Mouse (Mus musculus) ZHBTc4 (cell line): ENCODE measurements around the gene Cpvl.

Source experiments
- DNase-seq: peaks from one replicate; pipeline ENCODE4 v3.0.0-alpha.2; 2011; ENCODE audit warnings: low read depth, low spot score

Gene Cpvl

DNA sequence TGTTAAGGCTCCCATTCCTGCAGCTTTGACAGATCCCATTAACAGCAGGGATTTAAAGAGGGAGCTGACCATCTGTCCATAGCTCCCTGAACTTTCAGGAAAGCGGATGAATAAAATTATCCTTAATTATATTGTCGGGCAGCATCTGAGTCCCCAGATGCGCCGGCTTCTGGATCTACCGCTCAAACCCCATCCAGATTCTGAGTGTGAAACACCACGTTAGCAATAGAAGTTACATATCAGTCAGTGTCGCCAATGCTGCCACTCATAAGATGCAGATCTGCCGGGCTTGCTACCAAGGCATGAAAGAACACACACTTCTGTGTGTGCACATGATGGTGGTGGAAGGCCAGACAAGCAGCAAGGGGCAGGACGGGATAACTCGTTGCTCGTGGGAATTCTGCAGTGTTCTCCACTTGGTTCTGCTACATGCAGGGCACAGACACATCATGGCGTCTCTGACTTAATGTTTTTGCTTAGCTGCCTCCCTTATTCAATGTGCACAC, 6.2 kb downstream of the Cpvl start:
- DNase-seq: no peak

DNA sequence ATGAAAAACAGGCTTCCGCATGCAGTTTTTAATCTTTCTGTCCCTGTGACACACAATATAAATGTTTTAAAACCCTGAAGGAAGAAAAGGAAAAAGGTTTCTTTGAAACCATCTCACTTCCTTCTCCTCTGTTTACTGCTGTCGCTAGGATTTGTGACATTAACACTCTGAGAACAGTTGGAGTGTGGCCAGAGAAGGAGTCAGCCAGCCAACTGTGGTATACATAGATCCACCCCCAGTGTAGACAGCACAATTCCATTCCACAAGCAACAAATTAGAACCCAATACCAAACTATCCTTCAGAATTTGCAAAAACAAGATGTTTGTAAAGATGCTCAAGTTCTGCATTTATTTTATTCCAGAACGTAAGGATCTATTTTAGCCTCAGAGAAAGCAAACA, 6.7 kb downstream of the Cpvl start:
- no peak for DNase-seq

DNA sequence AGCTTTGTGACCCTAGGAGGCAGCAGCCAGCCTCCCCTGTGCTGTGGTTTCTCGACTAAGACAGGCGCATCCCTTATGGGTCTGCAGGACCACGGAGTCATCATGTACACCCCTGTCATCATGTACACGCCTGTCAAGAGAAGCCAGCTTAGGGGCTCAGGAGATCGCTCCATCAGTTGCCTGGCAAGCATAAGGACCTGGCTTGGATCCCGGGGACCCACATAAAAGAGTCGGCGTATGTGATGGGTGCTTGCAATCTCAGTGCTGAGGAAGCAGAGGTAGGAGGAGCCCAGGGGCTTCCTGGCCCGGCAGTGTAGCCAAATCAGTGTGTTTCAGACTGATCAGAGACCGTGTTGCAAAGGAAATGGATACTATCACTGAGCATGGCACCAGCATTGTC, 9.4 kb downstream of the Cpvl start:
- DNase-seq: no peak

DNA sequence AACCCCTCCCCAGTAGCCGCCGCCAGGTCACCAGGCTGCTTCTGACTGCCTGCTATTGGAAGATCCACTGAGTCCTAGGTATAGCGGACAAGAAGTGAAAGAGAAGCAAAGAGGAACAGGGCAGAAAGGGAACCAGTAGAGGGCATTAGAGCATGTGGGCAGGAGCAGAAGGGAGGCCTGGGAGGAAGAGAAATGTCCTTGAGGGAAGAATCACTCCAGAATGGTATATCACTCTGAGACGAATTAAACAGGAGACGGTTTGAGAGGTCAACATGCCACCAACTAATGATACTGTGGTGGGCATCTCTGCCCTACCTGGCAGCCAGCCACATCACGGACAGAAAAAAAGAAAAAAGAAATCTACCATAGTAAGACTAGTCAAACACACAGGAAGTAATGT, 9.9 kb downstream of the Cpvl start:
- DNase-seq: no peak

DNA sequence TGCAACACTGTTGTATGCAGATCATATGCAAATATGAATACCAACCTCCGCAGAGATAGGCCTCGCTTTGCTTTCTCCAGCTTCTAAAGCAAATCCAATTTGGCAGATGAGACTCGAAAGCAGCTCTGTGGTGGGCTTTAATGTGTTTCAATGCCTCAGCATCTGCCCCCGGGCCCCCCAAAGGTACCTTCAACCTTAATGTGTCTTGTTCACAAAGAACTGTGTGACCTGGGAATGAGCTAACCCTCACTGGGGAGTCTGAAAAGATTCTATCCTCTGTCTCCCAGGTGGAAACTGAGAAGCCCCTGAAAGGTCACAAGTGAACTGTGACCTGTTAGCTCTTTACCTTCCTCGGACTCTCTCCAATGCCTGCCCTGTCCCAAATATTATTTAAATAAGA, 11.9 kb downstream of the Cpvl start:
- DNase-seq: no peak

DNA sequence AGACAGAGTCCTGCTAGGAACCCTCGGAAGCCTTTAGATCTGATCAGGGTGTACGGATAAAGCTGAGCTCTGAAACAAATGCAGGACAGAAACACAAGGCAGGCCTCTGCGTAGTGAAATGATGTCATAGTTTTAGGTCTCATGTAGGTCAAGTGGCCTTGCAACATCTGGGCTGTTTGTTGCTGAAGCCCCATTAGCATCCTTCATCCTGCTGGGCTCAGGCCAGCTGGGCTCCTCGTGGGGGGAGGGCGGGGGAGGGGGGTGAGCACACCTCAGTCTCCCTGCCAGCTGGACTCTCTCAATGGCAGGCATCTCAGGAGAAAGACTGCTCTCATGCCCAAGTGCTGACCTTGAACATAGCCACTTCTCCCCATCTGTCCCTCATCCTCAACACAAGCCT, 12.6 kb downstream of the Cpvl start:
- no peak for DNase-seq

DNA sequence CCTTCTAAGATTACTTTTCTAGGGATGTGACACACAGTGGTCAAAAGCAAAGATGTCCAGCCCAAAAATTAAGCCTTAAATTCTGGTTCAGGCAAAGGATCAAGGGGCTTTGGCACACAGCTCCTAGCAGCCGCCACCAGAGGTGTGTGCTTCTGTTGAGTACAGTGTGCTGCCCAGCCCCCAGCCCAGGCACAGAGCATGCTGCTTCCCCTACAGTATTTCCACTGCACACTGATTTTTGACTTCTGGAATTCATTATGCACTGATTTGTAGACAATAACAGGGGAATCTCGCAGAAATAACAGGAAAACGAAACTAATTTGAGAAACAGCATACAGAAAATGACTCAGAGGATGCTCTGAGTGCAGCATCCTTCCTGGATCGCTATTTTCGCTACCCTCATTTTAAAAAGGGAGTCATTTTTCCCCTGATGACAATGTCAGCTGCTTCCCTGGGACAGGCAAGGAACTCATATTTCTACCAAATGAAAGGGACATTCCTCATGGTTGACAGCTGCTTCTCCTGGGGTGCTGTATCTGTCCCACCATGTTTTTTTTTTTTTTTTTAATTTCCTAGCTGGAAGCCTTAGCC, 14.5 kb downstream of the Cpvl start:
- DNase-seq: no peak

DNA sequence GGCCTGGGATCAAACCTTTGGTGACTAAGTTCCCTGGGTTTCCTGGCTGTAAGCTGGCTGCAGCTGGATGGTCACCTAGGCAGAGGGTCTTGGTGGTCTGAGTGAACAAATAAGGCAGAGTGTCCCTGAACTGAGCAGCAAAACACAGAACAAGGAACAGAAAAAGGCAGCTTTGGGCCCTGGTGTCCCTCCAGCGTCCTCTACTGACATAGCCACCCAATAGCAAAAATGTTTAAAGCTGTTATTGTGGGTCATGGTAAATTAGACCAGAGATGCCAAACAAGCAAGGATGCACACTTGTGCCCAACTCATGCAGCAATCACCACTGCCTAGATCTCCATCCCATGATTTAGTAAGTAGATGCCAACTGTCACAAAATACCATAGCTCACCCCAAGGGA, 16.5 kb downstream of the Cpvl start:
- DNase-seq: peak; percentile 70

DNA sequence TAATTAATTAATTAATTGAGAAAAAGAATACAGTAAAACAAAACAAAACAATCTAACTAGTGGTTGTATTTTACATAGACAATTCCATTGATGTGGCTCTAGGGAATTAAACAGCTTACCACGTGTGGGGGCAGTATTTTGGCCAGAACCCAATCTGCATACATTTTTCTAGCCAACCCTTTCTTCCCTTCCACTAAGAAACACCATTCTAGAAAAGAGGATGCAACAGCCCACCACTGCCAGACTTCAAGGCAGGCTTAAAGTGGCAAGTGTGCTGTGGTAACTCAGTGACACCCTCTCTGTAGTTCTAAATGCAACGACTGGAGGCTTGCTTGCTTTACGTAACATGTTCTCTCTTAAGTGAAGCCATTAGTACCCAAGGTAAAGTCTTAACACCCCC, 18.6 kb downstream of the Cpvl start:
- no peak for DNase-seq

DNA sequence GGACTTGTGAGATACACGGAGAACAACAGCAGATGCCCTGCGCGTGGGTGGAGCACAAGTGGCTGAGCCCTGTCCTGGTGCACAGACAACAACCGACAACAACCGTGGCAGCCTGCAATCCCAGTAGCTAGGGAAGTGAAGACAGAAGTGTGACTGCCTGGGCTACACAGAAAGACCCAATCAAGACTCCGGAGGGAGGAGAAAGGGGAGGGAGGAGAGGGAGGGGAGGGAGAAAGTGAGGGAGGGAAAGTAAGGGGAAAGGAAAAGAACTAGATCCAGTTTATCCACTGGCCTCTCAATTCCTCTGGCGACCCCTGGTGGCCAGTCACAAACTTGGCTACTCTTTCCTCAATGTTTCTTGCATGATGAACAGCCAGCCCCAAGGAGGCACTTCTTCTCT, 20.1 kb downstream of the Cpvl start:
- DNase-seq: peak; percentile 90

DNA sequence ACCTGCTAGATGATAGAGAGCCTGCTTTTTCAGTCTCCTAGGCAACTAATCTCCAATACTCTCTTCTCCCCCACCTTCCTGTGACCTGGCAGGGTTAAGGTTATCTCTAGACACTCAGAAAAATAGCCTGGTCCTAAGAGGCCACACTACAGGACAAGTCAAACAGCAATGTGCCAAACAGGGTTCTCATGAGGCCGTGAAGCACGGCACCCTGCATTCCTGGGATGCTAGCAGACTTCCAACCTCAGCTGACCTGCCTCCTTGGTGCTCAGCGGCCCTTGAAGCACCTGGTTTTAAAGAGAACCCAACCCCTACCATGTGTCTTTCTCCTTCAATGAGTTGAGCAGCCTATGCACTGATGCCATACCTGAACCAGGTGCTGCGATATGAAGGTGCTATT, 22.0 kb downstream of the Cpvl start:
- no peak for DNase-seq

DNA sequence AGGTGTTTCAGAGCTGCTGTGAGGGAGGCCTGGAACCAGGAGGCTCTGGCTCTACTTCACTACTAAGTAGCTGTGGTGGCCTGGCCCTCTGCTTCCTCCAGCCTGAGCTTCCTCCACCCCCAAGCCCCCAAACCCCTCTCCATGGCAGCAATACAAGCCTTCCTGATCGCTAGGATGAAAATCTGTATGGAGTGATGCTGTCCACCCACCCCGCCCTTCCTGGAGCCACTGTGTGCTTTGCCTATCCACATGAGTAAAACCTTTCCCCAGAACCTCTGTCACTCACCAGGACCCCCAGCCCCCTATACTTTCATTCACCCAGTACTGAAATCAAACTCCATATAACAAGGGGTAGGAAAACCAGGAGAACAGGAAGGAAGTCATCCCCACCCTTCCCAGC, 22.6 kb downstream of the Cpvl start:
- no peak for DNase-seq

DNA sequence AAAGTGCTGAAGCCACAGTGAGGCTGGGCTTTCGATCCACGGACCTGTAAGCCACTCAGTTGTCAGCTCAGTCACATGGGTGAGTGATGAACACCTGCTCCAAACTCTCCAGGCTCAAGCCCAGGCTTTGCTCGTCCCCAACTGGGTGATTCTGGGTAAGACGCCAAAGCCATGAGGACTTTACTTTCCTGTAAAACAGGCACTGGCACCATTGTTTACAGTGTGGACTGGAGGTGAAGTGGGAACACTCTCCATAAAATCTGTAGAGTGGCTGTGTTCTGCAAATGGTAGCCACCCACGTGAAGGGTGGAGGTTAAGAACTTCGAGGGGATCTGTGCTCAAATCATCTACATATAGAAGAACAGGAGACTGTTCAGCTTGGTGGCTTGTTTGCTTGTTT, 23.2 kb downstream of the Cpvl start:
- DNase-seq: no peak

DNA sequence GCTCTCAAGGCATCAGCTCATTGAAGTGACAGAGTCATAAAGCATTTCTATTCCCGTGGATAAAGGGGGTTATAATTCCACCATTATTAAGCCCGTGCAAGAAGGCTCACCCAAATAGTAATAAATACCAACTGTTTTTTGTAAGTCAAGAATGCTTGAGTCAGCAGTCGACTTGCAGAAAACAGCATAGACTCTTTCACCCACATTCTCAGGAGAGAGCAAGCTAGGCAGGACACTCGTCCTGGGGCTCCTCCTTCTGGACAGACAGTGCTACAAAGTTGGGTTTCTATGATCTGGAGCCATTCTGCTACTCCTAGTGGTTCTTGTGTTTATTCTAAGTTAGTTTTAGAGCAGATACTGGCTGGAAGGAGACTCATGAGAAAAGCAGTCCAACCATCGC, 24.4 kb downstream of the Cpvl start:
- DNase-seq: no peak

DNA sequence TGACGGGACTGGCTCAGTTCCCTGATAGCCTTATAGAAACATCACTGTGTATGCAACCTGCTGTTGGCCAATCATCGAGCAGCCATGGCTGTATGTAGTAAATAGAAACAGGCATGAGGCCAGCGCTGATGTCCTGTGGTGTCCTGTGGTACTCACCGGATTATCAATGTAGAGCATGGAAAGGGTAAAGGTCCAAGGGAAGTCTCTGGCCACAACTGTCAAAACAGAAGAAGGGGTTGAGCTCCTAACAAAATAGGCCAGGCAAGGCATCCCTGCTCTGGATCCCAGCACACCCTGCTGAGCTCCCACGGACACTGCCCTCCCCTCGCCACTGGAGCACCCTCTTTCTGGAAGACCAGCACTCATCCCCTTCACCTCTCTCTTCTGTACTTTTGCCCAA, 25.1 kb downstream of the Cpvl start:
- no peak for DNase-seq

DNA sequence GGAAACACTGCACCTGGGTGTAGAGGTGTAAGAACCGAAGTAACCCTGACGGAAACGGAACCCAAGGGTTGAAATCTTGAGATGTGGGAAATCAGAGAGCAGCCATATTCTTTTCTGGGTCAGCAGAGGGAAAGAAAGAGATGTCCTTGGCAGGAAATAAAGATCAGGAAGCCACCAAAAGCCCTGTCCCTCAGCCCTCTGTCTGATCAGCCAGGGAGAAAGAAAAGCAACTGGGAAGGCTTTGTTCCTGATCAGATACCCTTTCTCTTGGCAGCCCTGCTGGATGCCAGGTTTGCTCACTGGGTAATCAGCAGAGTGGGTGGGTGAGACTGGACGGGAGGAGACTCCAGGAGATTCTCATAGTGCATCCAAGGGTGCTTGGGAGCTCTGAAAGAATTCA, 27.1 kb downstream of the Cpvl start:
- no peak for DNase-seq

DNA sequence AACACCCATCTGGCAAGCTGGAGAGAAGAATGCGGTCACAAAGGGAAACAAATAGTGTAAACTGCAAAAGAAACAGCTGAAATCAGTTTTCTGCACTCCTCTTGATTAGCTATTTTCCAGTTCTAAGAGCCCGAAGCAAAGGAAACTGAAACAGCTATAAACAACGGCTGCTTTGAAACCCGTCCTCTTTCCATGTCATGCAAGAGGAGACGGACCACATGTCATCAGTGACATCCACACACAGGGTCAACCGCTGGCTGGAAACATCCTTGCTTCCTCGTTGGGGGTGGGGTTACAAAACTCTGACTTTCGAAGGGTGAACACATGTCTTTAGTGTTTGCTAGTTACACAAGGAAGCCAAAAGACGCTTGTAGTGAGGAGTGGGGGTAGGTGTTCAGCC, 27.6 kb downstream of the Cpvl start:
- DNase-seq: no peak

DNA sequence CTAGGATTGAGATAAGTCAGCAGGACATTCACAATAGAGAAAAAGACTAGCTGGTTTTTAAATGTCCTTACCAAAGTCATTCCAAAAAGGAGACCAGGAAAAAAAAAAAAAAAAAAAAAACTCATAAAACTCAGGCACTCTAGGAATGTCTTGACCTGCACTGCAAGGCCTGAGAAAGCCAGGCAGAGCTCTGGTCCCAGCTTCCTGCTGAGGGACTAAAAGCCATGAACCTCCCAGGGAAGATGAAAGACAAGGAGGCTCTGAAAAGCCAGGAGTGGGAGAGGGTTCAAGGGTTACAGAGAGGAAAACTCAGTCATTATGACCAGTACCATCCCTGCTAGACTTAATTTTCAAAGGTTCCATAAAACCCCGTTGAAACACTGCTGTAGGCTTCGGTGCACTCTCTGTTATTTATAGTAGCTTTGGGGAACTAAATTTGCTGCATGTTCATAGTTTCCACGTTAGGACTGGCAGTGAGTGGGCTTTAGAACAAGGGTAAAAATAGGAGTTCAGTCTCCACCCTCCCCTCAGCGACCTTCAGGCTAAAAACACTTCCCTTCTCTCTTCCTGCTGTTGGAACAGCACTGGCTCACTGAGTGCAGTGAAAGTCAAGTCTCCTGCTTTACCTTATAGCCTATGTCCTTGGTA, 30.0 kb downstream of the Cpvl start:
- no peak for DNase-seq

DNA sequence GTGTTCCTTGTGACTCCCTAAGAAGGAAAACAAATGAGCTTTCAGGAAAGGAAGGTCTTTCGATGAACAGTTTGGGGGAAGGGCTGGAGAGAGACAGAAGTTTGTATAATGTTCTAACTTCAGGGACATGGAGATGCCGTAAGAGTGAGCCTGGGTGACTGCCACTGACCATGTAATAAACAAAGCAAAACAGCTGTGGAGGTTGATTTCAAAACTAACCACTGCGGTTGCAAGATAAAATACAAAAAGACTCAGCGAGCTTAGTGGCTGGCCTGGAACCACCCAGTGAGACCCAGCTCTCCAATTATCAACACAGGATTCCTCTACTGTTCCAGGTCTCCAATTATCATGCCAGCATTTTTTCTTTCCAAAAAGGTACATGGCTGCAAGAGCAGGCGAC, 33.6 kb downstream of the Cpvl start:
- no peak for DNase-seq

DNA sequence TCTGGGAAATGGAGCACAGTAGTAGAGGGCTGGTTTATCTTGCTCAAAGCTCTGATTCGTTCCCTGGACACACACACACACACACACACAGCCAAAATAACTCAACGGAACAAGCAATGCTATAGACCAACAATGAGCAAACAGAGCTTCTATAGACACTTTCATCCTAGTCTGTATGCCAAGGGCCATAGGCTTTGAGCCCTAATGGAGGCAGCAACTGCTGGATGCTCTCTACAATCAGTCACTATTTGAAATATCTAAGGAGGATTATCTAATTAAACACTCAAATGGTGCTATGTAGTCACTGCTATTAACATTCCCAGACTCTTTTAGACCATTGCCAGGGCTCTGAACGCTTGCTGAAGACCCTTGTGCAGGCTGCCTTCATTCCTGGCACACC, 34.1 kb downstream of the Cpvl start:
- no peak for DNase-seq

DNA sequence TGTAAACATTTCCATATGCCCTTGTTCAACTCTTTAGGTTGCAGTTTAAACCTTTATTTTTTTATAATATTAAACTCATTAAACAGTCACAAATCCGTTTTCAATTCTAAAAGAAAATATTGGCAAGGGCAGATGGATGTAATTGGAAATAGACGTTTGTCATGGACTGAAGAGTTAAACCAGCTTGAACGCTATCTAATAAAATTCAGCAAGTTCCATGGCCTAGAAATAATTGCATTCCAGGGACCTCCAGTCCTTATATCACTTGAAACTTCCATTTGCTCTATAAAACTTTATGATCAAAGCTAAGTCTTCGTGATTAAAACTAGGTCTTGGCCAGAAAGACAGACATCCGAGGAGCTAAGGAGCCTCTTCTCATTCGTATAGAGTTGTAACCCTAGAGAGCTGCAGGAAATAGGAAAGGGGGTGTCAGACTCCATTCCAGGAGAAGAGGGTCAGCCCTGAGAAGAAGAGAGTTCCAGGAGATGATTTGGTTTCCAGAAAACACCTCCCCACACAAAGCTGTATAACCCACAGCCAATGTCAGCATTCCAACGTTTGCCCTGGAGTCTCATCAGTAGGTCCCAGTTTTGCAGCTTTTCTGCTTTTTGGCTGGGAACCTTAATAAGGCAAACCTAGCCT, 36.2 kb downstream of the Cpvl start:
- no peak for DNase-seq

DNA sequence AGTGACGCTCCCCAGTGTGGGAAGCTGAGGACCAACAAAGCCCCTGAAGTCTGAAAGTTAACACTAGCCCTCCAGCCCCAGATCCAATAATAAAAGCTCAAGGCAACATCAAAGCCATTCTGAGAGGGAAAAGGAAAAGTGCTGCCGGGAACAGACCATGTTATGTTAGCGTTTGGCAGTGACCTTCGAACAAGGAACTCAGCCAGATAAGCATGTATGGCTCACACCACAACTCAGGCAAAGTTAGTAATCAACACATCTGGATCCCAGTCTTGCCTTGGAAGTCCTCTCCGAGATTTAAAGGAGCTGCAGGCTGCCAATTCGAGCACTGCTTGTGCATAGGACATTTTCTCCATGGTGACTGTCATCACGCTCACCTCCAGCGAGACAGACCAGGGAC, 38.7 kb downstream of the Cpvl start:
- no peak for DNase-seq

DNA sequence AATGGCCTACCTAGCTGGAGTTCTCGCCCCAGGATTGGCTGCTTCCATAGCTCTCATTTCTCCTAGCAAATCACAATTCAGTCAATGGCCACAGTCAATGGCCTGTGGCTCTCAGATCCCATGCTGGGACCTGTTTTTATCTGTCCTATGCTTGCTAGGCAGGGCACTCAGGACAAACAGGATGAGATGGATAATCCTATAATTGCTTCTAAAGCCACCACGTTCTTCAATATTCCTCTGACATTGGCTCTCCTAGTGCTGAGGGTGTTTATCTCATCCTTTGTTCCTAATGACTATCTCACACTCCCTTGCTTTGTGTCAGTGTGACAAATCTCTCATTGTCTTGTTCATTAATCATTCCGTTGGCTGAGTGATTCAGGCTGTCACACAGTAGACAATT, 39.5 kb downstream of the Cpvl start:
- no peak for DNase-seq
